Mouse (Mus musculus): ENCODE measurements around the gene Mfsd13b.
"Not testable (repeated sequence)": the region's sequence is repeated elsewhere in the genome, so short reads cannot be mapped to it uniquely, and the experiment has no call there.

The Mfsd13b gene

GRCm38 (mm10) chr7:120982200-120982841 is at the start of gene Mfsd13b, which contains the start of gene Cdr2:
TSS of gene Mfsd13b (plus strand) at chr7:120982509.
TSS of gene Cdr2 (minus strand) at chr7:120982312.
- peak; percentile 88 to 93 for DNase-seq (ENCODE audit: low spot score in 2 of 2)

- DNase-seq (ENCODE audit: low spot score in 2 of 2), result no peak
These were observed 49.2 kb upstream of the Mfsd13b start for GRCm38 (mm10) chr7:120933110-120933509.

GRCm38 (mm10) chr7:120933680-120934195 is 48.6 kb upstream of the Mfsd13b start:
- DNase-seq (ENCODE audit: low spot score in 2 of 2), result no peak

GRCm38 (mm10) chr7:120934716-120935115 is 47.6 kb upstream of the Mfsd13b start:
- DNase-seq (ENCODE audit: low spot score in 2 of 2), result peak in 1 of 2 experiments; percentile 45

GRCm38 (mm10) chr7:120936522-120936921 is 45.8 kb upstream of the Mfsd13b start:
- no peak for DNase-seq (ENCODE audit: low spot score in 2 of 2)

- DNase-seq (ENCODE audit: low spot score in 2 of 2), result no peak
These were observed 44.1 kb upstream of the Mfsd13b start for GRCm38 (mm10) chr7:120938206-120938605.

- no peak for DNase-seq (ENCODE audit: low spot score in 2 of 2)
These were observed 42.0 kb upstream of the Mfsd13b start for GRCm38 (mm10) chr7:120940343-120940742.

- no peak for DNase-seq (ENCODE audit: low spot score in 2 of 2)
These were observed 41.1 kb upstream of the Mfsd13b start for GRCm38 (mm10) chr7:120941214-120941613.

GRCm38 (mm10) chr7:120942506-120942905 is 39.8 kb upstream of the Mfsd13b start:
- DNase-seq (ENCODE audit: low spot score in 2 of 2), result no peak

- DNase-seq (ENCODE audit: low spot score in 2 of 2), result no peak
These were observed 38.3 kb upstream of the Mfsd13b start for GRCm38 (mm10) chr7:120943936-120944509.

GRCm38 (mm10) chr7:120953591-120953990 is 28.7 kb upstream of the Mfsd13b start:
- DNase-seq (ENCODE audit: low spot score in 2 of 2), result not testable (repeated sequence)

GRCm38 (mm10) chr7:120960116-120960515 is 22.2 kb upstream of the Mfsd13b start:
- no peak for DNase-seq (ENCODE audit: low spot score in 2 of 2)

- DNase-seq (ENCODE audit: low spot score in 2 of 2), result no peak
These were observed 21.7 kb upstream of the Mfsd13b start for GRCm38 (mm10) chr7:120960601-120961000.

GRCm38 (mm10) chr7:120961893-120962292 is 20.4 kb upstream of the Mfsd13b start:
- no peak for DNase-seq (ENCODE audit: low spot score in 2 of 2)

GRCm38 (mm10) chr7:120963126-120963525 is 19.2 kb upstream of the Mfsd13b start:
- no peak for DNase-seq (ENCODE audit: low spot score in 2 of 2)

GRCm38 (mm10) chr7:120969221-120969620 is 13.1 kb upstream of the Mfsd13b start:
- DNase-seq (ENCODE audit: low spot score in 2 of 2), result no peak

- no peak for DNase-seq (ENCODE audit: low spot score in 2 of 2)
These were observed 12.2 kb upstream of the Mfsd13b start for GRCm38 (mm10) chr7:120970112-120970511.

- not testable (repeated sequence) for DNase-seq (ENCODE audit: low spot score in 2 of 2)
These were observed 9.8 kb upstream of the Mfsd13b start for GRCm38 (mm10) chr7:120972471-120972870.

- no peak for DNase-seq (ENCODE audit: low spot score in 2 of 2)
These were observed 8.3 kb upstream of the Mfsd13b start for GRCm38 (mm10) chr7:120974001-120974400.

GRCm38 (mm10) chr7:120977063-120977462 is 5.2 kb upstream of the Mfsd13b start:
- DNase-seq (ENCODE audit: low spot score in 2 of 2), result no peak

GRCm38 (mm10) chr7:120980041-120980440 is 2.3 kb upstream of the Mfsd13b start:
- peak in 1 of 2 experiments; percentile 28 for DNase-seq (ENCODE audit: low spot score in 2 of 2)

- peak; percentile 51 to 58 for DNase-seq (ENCODE audit: low spot score in 2 of 2)
These were observed 1.1 kb upstream of the Mfsd13b start for GRCm38 (mm10) chr7:120980931-120981924.
